Mouse (Mus musculus): ENCODE measurements around the gene Eif5a2.
"Not testable (repeated sequence)": the region's sequence is repeated elsewhere in the genome, so short reads cannot be mapped to it uniquely, and the experiment has no call there.

Gene Eif5a2

GRCm38 (mm10) chr3:28780994-28781393, at the start of gene Eif5a2:
Eif5a2 (plus strand) TSS chr3:28781276.
- peak; percentile 86 to 93 for DNase-seq (ENCODE audit: low spot score in 2 of 2)

GRCm38 (mm10) chr3:28734712-28735111, 46.4 kb upstream of the Eif5a2 start:
- no peak for DNase-seq (ENCODE audit: low spot score in 2 of 2)

GRCm38 (mm10) chr3:28736981-28737380, 44.1 kb upstream of the Eif5a2 start:
- DNase-seq (ENCODE audit: low spot score in 2 of 2), result no peak

- DNase-seq (ENCODE audit: low spot score in 2 of 2), result no peak
Observed at GRCm38 (mm10) chr3:28740353-28740752, 40.7 kb upstream of the Eif5a2 start.

- no peak for DNase-seq (ENCODE audit: low spot score in 2 of 2)
Observed at GRCm38 (mm10) chr3:28743251-28743650, 37.8 kb upstream of the Eif5a2 start.

GRCm38 (mm10) chr3:28745835-28746483, 35.1 kb upstream of the Eif5a2 start:
- peak; percentile 65 to 83 for DNase-seq (ENCODE audit: low spot score in 2 of 2)

GRCm38 (mm10) chr3:28748151-28748550, 32.9 kb upstream of the Eif5a2 start:
- no peak for DNase-seq (ENCODE audit: low spot score in 2 of 2)

- DNase-seq (ENCODE audit: low spot score in 2 of 2), result no peak
Observed at GRCm38 (mm10) chr3:28748956-28749355, 32.1 kb upstream of the Eif5a2 start.

- DNase-seq (ENCODE audit: low spot score in 2 of 2), result no peak
Observed at GRCm38 (mm10) chr3:28755477-28755876, 25.6 kb upstream of the Eif5a2 start.

- DNase-seq (ENCODE audit: low spot score in 2 of 2), result no peak
Observed at GRCm38 (mm10) chr3:28761225-28761789, 19.8 kb upstream of the Eif5a2 start.

GRCm38 (mm10) chr3:28766935-28767334, 14.1 kb upstream of the Eif5a2 start:
- no peak for DNase-seq (ENCODE audit: low spot score in 2 of 2)

GRCm38 (mm10) chr3:28768222-28768621, 12.9 kb upstream of the Eif5a2 start:
- no peak for DNase-seq (ENCODE audit: low spot score in 2 of 2)

GRCm38 (mm10) chr3:28772919-28773318, 8.2 kb upstream of the Eif5a2 start:
- not testable (repeated sequence) for DNase-seq (ENCODE audit: low spot score in 2 of 2)

GRCm38 (mm10) chr3:28775361-28775760, 5.7 kb upstream of the Eif5a2 start:
- DNase-seq (ENCODE audit: low spot score in 2 of 2), result no peak

- no peak for DNase-seq (ENCODE audit: low spot score in 2 of 2)
Observed at GRCm38 (mm10) chr3:28775958-28776357, 5.1 kb upstream of the Eif5a2 start.

- DNase-seq (ENCODE audit: low spot score in 2 of 2), result no peak
Observed at GRCm38 (mm10) chr3:28776491-28776890, 4.6 kb upstream of the Eif5a2 start.

GRCm38 (mm10) chr3:28780511-28780910, 565 bp upstream of the Eif5a2 start:
- no peak for DNase-seq (ENCODE audit: low spot score in 2 of 2)

- no peak for DNase-seq (ENCODE audit: low spot score in 2 of 2)
Observed at GRCm38 (mm10) chr3:28781422-28781821, 346 bp downstream of the Eif5a2 start.

- no peak for DNase-seq (ENCODE audit: low spot score in 2 of 2)
Observed at GRCm38 (mm10) chr3:28781848-28782247, 772 bp downstream of the Eif5a2 start.

GRCm38 (mm10) chr3:28784176-28784575, 3.1 kb downstream of the Eif5a2 start:
- DNase-seq (ENCODE audit: low spot score in 2 of 2), result no peak

- no peak for DNase-seq (ENCODE audit: low spot score in 2 of 2)
Observed at GRCm38 (mm10) chr3:28794835-28795234, 13.8 kb downstream of the Eif5a2 start.

GRCm38 (mm10) chr3:28805301-28806097, 24.4 kb downstream of the Eif5a2 start, which contains the start of gene Rpl22l1:
Rpl22l1 (plus strand) TSS chr3:28805436.
- peak; percentile 98 to 99 for DNase-seq (ENCODE audit: low spot score in 2 of 2)

All from frontal cortex, postnatal 36 days (tissue).